Mouse (Mus musculus) myocyte (in vitro differentiated cells): ENCODE results near the gene Emilin1. TPM values are rescaled to one million over a fixed set of nuclear protein-coding genes. Genes with fewer than 3 reads are reported as not detected.
A peak's percentile ranks its signal among the peaks of the same experiment; 100 is the strongest.
"Not testable (repeated sequence)": the region's sequence is repeated elsewhere in the genome, so short reads cannot be mapped to it uniquely, and the experiment has no call there.

Source experiments
- H3K27me3 ChIP-seq: one replicate; pipeline ENCODE4 v1.6.1; 2011; ENCODE audit not compliant: control insufficient read depth, insufficient read depth, insufficient read length
- H3K36me3 ChIP-seq: one replicate; pipeline ENCODE4 v1.6.1; 2011; ENCODE audit not compliant: control insufficient read depth, insufficient read depth
- H3K4me2 ChIP-seq: one replicate; pipeline ENCODE4 v1.6.1; 2011; ENCODE audit warnings: low read depth, control low read depth
- H3K4me3 ChIP-seq: one replicate; pipeline ENCODE4 v1.5.1; 2011; ENCODE audit warnings: mild to moderate bottlenecking, control low read depth, moderate library complexity
- H3K79me2 ChIP-seq: one replicate; pipeline ENCODE4 v1.6.1; 2011; ENCODE audit not compliant: control insufficient read depth, insufficient read depth
- H3ac ChIP-seq: one replicate; pipeline ENCODE4 v1.6.1; 2011; ENCODE audit not compliant: control insufficient read depth, insufficient read length
- CEBPB ChIP-seq: IDR thresholded peaks from 2 replicates; pipeline ENCODE4 v1.6.1; 2011; ENCODE audit warnings: mild to moderate bottlenecking, moderate library complexity; ENCODE audit not compliant: poor library complexity, insufficient read depth, severe bottlenecking
- E2F4 ChIP-seq: IDR thresholded peaks from one replicate; pipeline ENCODE4 v1.6.1; 2011; ENCODE audit warnings: mild to moderate bottlenecking, control low read depth, moderate library complexity; ENCODE audit not compliant: insufficient read depth
- MAX ChIP-seq: IDR thresholded peaks from one replicate; pipeline ENCODE4 v1.6.1; 2011; ENCODE audit warnings: low read depth, mild to moderate bottlenecking, control low read depth
- MYOD1 ChIP-seq, 3 experiments: IDR thresholded peaks; one replicate each; pipeline ENCODE4 v1.6.1; 2011; ENCODE audit warnings: control low read depth in 2 of 3, low read depth in 2 of 3, mild to moderate bottlenecking in 2 of 3, moderate library complexity in 1 of 3; ENCODE audit not compliant: insufficient read length in 2 of 3, control insufficient read depth in 1 of 3
- MYOG ChIP-seq, 3 experiments: IDR thresholded peaks; one replicate each; pipeline ENCODE4 v1.6.1; 2011; ENCODE audit warnings: control low read depth in 2 of 3, low read depth in 2 of 3, mild to moderate bottlenecking in 2 of 3; ENCODE audit not compliant: insufficient read length in 2 of 3, control insufficient read depth in 1 of 3, insufficient read depth in 1 of 3
- POLR2A ChIP-seq: IDR thresholded peaks from one replicate; pipeline ENCODE4 v1.6.1; 2011; ENCODE audit warnings: low read depth, mild to moderate bottlenecking, control low read depth, moderate library complexity; ENCODE audit not compliant: insufficient read length
- POLR2AphosphoS2 ChIP-seq: IDR thresholded peaks from one replicate; pipeline ENCODE4 v1.6.1; 2011; ENCODE audit warnings: low read depth, control low read depth; ENCODE audit not compliant: insufficient read length
- REST ChIP-seq: IDR thresholded peaks from one replicate; pipeline ENCODE4 v1.6.1; 2011; ENCODE audit warnings: mild to moderate bottlenecking, control low read depth, moderate library complexity; ENCODE audit not compliant: insufficient read depth, insufficient read length
- SRF ChIP-seq: IDR thresholded peaks from one replicate; pipeline ENCODE4 v1.6.1; 2011; ENCODE audit warnings: low read depth; ENCODE audit not compliant: control insufficient read depth, insufficient read length
- TCF12 ChIP-seq: IDR thresholded peaks from one replicate; pipeline ENCODE4 v1.6.1; 2011; ENCODE audit warnings: mild to moderate bottlenecking, control low read depth; ENCODE audit not compliant: poor library complexity, insufficient read depth, severe bottlenecking
- TCF3 ChIP-seq: IDR thresholded peaks from one replicate; pipeline ENCODE4 v1.6.1; 2011; ENCODE audit warnings: low read depth, control low read depth; ENCODE audit not compliant: insufficient read length
- USF1 ChIP-seq: IDR thresholded peaks from one replicate; pipeline ENCODE4 v1.6.1; 2011; ENCODE audit warnings: low read depth, mild to moderate bottlenecking, control low read depth, moderate library complexity
- polyA plus RNA-seq: library from polyadenylated mRNA; unstranded; fragments of >200 nt; fragmentation: generic; extraction: Trizol; gene quantifications from one replicate; pipeline ENCODE4 v1.2.1, GENCODE M21; 2012; ENCODE audit warnings: missing spikeins

Gene Emilin1
- polyA plus RNA-seq, 1 experiment = 25.8 TPM

DNA sequence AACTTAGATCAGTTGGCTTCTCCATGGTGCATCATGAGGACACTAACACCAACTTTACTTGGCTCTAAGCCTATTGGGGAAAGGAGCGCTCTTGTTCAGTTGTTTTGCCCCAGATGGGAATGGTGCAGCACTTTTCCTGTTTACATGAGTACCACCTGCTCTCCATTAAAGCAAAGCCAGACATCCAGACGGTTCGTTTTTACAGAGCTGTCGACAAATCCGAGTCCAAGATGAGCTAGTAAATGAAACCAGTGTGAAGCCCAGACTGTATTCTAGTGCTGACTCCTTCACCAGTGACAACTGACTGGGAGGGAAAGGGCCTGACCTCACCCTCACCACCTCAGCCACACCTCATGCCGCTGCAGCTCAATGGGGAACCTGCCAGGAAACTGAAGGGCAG is 34.6 kb upstream of the Emilin1 start:
- TF ChIP-seq POLR2AphosphoS2 (peak; percentile 23), MAX (no peak)
- Histone ChIP-seq H3ac (no peak overlapping the region), H3K36me3 (peaks cover 25% of the 10 kb centered on the region), H3K4me2 (no peak overlapping the region), H3K27me3 (no peaks in the 10 kb centered on the region), H3K79me2 (no peaks in the 10 kb centered on the region), H3K4me3 (no peak overlapping the region)

GRCm38 (mm10) chr5:30879347-30879943 is 33.8 kb upstream of the Emilin1 start:
- H3K36me3 ChIP-seq = peaks cover 22% of the 10 kb centered on the region
- no peak overlapping the region for H3ac ChIP-seq
- no peak overlapping the region for H3K4me2 ChIP-seq
- no peaks in the 10 kb centered on the region for H3K27me3 ChIP-seq
- H3K79me2 ChIP-seq = no peaks in the 10 kb centered on the region
- no peak overlapping the region for H3K4me3 ChIP-seq
- no peak for TF ChIP-seq USF1
- TF ChIP-seq POLR2AphosphoS2 = peak; percentile 64
- no peak for TF ChIP-seq MYOG (IDR thresholded peaks at IDR 0.05; ENCODE audit: control insufficient read depth in 1 of 3, insufficient read depth in 1 of 3, insufficient read length in 2 of 3, low read depth in 2 of 3)
- no peak for TF ChIP-seq SRF

GRCm38 (mm10) chr5:30881839-30882238 is 31.4 kb upstream of the Emilin1 start:
- not testable (repeated sequence) for H3K4me2 ChIP-seq, H3K79me2 ChIP-seq, H3K36me3 ChIP-seq, H3ac ChIP-seq, H3K27me3 ChIP-seq, H3K4me3 ChIP-seq

DNA sequence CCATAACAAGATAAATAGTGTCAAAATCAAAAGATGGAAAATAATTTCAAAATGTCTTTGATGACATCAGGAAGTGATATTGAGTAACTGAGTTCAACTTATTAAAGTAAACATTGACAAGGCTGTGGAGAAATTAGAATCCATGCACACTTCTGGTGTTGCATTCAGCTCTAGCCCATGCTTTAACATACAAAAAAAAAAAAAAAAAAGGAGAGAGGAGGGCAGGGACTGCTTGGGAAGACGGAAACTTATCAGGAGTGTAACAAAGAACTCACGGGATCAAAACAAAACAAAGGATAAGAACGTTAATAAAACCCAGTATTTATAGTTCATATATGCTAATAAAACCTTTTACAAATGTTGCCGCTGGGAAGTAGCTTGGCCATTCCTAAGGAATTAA is 27.0 kb upstream of the Emilin1 start:
- Histone ChIP-seq H3K79me2 (no peaks in the 10 kb centered on the region), H3K36me3 (no peaks in the 10 kb centered on the region), H3K4me2 (peak overlapping the region; percentile 100), H3ac (no peak overlapping the region), H3K27me3 (no peaks in the 10 kb centered on the region), H3K4me3 (peak overlapping the region; percentile 71)
- TF ChIP-seq POLR2A (no peak), POLR2AphosphoS2 (no peak), TCF12 (no peak), REST (no peak), E2F4 (no peak), CEBPB (no peak)

DNA sequence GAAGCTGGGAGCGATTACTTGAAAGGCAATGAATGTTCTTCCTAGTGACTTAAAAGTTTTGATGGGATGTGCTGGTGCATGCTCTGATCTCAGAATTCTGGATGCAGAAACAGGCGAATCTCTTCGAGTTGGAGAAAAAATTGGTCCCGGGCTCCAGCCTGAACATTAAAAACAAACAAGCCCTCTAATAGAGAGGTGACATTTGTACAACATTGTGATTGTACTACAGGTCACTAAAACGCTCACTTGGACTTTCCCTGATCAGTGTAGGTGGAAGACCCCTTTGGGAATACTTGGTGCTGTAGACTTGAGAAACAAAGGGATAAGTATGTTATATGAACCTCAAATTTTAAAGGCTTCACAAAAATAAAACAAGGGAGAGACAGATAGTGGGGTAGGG is 26.5 kb upstream of the Emilin1 start:
- H3K36me3 ChIP-seq = no peaks in the 10 kb centered on the region
- peak overlapping the region; percentile 100 for H3K4me2 ChIP-seq
- no peaks in the 10 kb centered on the region for H3K79me2 ChIP-seq
- no peak overlapping the region for H3ac ChIP-seq
- H3K27me3 ChIP-seq = no peaks in the 10 kb centered on the region
- TF ChIP-seq E2F4 (no peak), USF1 (no peak), TCF12 (no peak), SRF (no peak), POLR2A (no peak), POLR2AphosphoS2 (no peak)
- H3K4me3 ChIP-seq = peak overlapping the region; percentile 71

DNA sequence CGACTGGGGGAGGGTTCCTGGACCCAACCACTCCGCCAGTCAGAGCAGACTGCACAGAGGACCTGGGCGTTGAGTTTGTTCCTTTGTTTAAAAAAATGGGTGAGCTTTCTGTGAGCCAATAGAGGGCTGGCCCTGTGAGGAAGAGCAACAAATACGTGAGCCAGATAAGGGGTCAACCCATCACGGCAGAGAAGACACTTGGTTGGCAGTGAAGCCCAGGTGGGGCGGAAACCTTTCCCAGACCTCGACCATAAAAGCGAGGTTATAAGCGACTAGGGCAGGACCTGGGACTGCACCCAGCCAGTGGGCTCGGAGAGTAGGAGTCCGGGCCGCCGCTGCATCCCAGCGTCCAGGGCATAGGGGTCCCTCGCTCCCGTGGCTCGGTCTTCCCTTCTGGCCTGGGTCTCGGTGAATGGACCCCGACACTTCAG is 25.9 kb upstream of the Emilin1 start:
- TF ChIP-seq POLR2AphosphoS2 = peak; percentile 11
- peak; percentile 68 for TF ChIP-seq POLR2A
- TF ChIP-seq USF1 = no peak
- no peaks in the 10 kb centered on the region for H3K36me3 ChIP-seq
- peak overlapping the region; percentile 12 for H3ac ChIP-seq

GRCm38 (mm10) chr5:30887858-30888336 is 25.3 kb upstream of the Emilin1 start:
- TF ChIP-seq MYOG (IDR thresholded peaks at IDR 0.05; ENCODE audit: control insufficient read depth in 1 of 3, insufficient read depth in 1 of 3, insufficient read length in 2 of 3, low read depth in 2 of 3) = no peak
- TF ChIP-seq REST = no peak
- peak; percentile 52; the same call in 1 of the 2 replicates for TF ChIP-seq CEBPB
- TF ChIP-seq POLR2AphosphoS2 = no peak
- TF ChIP-seq USF1 = no peak
- TF ChIP-seq POLR2A = no peak
- no peak for TF ChIP-seq TCF3
- no peak for TF ChIP-seq SRF
- no peak for TF ChIP-seq TCF12
- peak; percentile 25 for TF ChIP-seq E2F4
- no peak for TF ChIP-seq MAX
- no peak for TF ChIP-seq MYOD1 (IDR thresholded peaks at IDR 0.05; ENCODE audit: control insufficient read depth in 1 of 3, insufficient read length in 2 of 3, low read depth in 2 of 3)
- H3K4me3 ChIP-seq = peak overlapping the region; percentile 71
- peaks cover 4% of the 10 kb centered on the region for H3K36me3 ChIP-seq
- no peaks in the 10 kb centered on the region for H3K27me3 ChIP-seq
- H3K79me2 ChIP-seq = no peaks in the 10 kb centered on the region
- H3ac ChIP-seq = peak overlapping the region; percentile 12
- peak overlapping the region; percentile 100 for H3K4me2 ChIP-seq

More for the DNA sequence above, 25.9 kb upstream of the Emilin1 start:
- Histone ChIP-seq H3K4me2 (peak overlapping the region; percentile 100), H3K79me2 (no peaks in the 10 kb centered on the region), H3K27me3 (no peaks in the 10 kb centered on the region), H3K4me3 (peak overlapping the region; percentile 71)
